Mouse (Mus musculus): ENCODE results near the gene Gbx2. TPM values are rescaled to one million over a fixed set of nuclear protein-coding genes. Genes with fewer than 3 reads are reported as not detected.

The Gbx2 gene
- polyA plus RNA-seq, 1 experiment from 2014 or later = 8.7 TPM

DNA sequence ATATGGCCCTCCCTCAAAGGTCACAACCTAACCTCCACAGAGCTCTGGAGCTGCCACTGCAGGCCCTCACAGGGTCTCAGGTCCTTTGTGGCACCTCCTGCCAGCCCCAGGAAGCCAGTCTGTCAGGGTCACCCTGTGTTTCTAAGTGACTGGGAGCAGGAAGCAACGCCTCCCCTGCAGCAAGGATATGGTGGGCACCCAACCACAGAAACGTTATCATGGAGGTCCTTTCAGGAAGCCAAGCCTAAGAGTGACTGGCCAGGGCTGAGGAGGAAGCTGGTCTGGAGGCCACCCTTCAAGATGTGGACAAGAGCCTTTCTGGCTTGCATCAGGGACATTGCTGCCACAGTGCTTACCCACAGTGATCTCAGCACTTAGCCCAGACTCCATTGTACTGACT lies 31.9 kb downstream of the Gbx2 start:
- H3K9me3 ChIP-seq = no peaks in the 10 kb centered on the region
- 82% methylated on average over 2 of the region's 2 CpGs for WGBS
- no peak for DNase-seq (ENCODE audit: low spot score)
- H3K27me3 ChIP-seq (replicated peaks; ENCODE audit: low read depth, poor library complexity, severe bottlenecking) = no peaks in the 10 kb centered on the region
- H3K4me1 ChIP-seq = no peaks in the 10 kb centered on the region; the same call in 1 of the 2 replicates
- peaks cover 7% of the 10 kb centered on the region for H3K36me3 ChIP-seq (replicated peaks)
- H3K4me3 ChIP-seq = no peak overlapping the region
- H3K27ac ChIP-seq (replicated peaks) = no peak overlapping the region

DNA sequence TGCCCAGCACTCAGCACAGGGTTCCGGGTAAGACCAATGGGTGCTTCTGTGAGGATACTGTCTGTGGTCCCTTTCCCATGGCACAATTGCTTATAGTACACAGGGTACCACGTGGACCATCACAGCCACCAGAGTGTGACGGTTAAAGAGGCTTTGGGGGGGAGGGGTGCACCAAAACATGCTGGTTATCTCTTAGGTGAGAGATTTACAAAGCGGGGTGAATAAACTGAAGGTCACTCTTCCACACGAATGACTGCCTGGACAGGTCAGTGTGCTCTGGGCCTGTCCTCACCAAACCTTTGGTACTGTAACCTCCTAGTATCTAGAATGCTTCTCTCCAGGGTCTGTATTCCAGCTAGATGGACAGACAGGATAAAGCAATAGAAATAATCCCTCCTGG lies 35.2 kb downstream of the Gbx2 start:
- no peak for DNase-seq (ENCODE audit: low spot score)
- H3K27me3 ChIP-seq (replicated peaks; ENCODE audit: low read depth, poor library complexity, severe bottlenecking) = no peaks in the 10 kb centered on the region
- peaks cover 22% of the 10 kb centered on the region for H3K36me3 ChIP-seq (replicated peaks)
- no peak overlapping the region for H3K4me3 ChIP-seq
- WGBS = 87% methylated on average over 5 of the region's 5 CpGs
- no peaks in the 10 kb centered on the region for H3K9me3 ChIP-seq
- no peak overlapping the region for H3K27ac ChIP-seq (replicated peaks)
- H3K4me1 ChIP-seq = peaks cover 19% of the 10 kb centered on the region

DNA sequence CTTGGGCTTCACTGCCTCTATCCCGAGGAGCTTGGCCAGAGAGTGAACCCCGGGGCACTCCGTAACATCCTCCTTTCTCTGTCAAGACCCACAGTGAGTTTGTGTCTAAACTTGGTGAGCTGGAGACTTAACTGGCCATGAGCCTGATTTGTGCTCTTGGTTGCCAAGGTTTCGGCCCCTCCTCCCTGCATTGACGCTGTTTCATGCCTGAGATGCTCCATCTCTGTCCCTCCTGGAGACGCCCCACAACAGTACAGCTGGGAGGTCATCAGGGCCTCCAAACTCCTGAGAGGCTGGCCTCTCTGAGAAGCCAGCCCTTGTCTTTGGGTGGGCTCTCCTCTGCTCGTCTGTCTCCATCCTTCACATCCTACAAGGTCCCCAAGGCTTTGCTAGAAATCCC lies 38.7 kb downstream of the Gbx2 start:
- peaks cover 54% of the 10 kb centered on the region for H3K36me3 ChIP-seq (replicated peaks)
- 59% methylated on average over 7 of the region's 7 CpGs for WGBS
- peaks cover 5% of the 10 kb centered on the region for H3K27me3 ChIP-seq (replicated peaks; ENCODE audit: low read depth, poor library complexity, severe bottlenecking)
- H3K27ac ChIP-seq (replicated peaks) = peak overlapping the region; percentile 6; the same call in 1 of the 2 replicates
- H3K4me3 ChIP-seq = no peak overlapping the region
- H3K4me1 ChIP-seq = peaks cover 19% of the 10 kb centered on the region
- H3K9me3 ChIP-seq = no peaks in the 10 kb centered on the region
- DNase-seq (ENCODE audit: low spot score) = no peak

DNA sequence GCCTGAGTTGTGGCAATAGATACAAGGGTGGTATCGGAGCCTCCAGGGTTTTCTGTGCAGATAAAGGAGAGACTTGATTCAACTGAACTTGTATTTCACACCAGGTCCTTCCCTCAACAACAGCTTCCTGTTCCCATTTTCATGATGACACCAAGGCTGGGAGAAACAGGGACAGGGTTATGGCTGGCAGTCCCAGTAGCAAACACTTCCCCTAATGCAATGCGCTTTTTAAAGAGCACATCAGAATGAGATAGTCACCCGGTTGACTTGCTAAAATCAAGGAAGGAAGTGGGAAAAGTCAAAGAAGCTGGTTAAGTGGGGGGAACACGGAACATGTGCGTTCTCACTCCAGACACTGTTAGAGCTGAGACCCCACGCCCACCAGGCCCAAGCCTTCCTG lies 39.6 kb downstream of the Gbx2 start:
- peaks cover 8% of the 10 kb centered on the region for H3K27me3 ChIP-seq (replicated peaks; ENCODE audit: low read depth, poor library complexity, severe bottlenecking)
- no peak for DNase-seq (ENCODE audit: low spot score)
- no peak overlapping the region for H3K4me3 ChIP-seq
- peaks cover 56% of the 10 kb centered on the region for H3K36me3 ChIP-seq (replicated peaks)
- no peak overlapping the region for H3K27ac ChIP-seq (replicated peaks)
- peaks cover 27% of the 10 kb centered on the region for H3K4me1 ChIP-seq
- H3K9me3 ChIP-seq = no peaks in the 10 kb centered on the region
- WGBS = 91% methylated on average over 6 of the region's 6 CpGs

DNA sequence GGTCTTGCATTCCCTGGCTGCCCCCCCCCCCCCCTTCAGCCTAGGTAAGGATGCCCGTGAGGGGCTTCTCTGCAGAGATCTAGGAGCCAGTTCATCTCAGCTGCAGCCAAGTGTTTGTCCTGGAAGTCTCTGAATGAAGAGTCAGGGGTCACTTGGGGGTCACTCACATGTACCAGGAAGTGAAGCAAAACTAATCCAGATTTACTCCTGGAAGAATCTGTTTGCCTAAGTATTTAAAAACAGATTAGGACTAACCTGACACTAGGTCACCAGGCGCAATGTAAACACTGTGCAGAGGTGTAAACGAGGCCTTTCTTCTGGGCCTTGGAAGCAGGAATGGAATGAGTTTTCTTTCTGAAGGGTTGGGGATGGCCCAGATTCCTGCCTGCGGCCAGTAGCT lies 45.3 kb downstream of the Gbx2 start:
- Histone ChIP-seq H3K36me3 (replicated peaks) (peaks cover 51% of the 10 kb centered on the region), H3K4me1 (peaks cover 39% of the 10 kb centered on the region), H3K4me3 (no peak overlapping the region), H3K27me3 (replicated peaks; ENCODE audit: low read depth, poor library complexity, severe bottlenecking) (peaks cover 22% of the 10 kb centered on the region), H3K27ac (replicated peaks) (no peak overlapping the region), H3K9me3 (no peaks in the 10 kb centered on the region)
- peak; percentile 46 for DNase-seq (ENCODE audit: low spot score)
- WGBS = 17% methylated on average over 4 of the region's 4 CpGs

DNA sequence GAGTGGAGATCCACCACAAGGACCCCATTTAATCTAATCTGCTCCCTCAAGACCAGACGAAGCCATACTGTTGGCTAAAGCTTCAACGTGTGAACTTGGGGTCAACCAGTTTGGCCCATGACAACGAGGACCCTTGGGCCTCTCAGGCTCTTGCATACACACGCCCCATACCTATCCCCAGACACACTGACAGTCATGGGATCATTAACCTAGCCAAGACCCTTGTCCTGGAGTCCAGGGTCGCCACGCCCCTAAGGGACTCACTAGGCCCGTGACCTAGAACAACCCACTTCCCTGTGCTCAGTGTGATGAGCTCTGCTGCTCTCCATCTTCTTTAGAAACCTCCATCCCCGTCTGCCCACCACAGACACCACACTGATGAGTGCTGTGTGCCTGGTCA lies 46.6 kb downstream of the Gbx2 start:
- H3K4me3 ChIP-seq = no peak overlapping the region
- peaks cover 39% of the 10 kb centered on the region for H3K36me3 ChIP-seq (replicated peaks)
- 89% methylated on average over 8 of the region's 8 CpGs for WGBS
- H3K4me1 ChIP-seq = peaks cover 53% of the 10 kb centered on the region
- no peak overlapping the region for H3K27ac ChIP-seq (replicated peaks)
- peaks cover 24% of the 10 kb centered on the region for H3K27me3 ChIP-seq (replicated peaks; ENCODE audit: low read depth, poor library complexity, severe bottlenecking)
- DNase-seq (ENCODE audit: low spot score) = no peak
- H3K9me3 ChIP-seq = no peaks in the 10 kb centered on the region

DNA sequence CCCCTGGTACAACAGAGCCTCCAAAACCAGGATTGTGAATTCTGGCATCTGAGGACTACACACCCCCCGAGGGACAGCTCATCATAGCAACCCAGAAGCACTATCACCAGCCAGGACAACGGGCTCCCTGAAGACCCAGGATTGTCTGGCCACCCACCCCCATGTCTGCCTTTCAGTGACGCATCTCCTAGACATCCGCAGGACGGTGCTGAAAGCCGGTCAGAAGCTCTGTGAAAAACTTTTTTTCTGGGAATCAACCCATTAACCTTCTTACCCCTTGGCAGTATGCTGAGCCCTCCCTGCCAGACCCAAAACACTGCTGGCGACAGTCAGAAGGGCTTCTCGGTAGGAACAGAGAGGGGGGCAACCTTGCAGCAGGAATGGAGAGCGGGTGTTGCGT lies 50.1 kb downstream of the Gbx2 start:
- H3K27me3 ChIP-seq (replicated peaks; ENCODE audit: low read depth, poor library complexity, severe bottlenecking) = peaks cover 38% of the 10 kb centered on the region
- H3K9me3 ChIP-seq = no peaks in the 10 kb centered on the region
- DNase-seq (ENCODE audit: low spot score) = no peak
- H3K27ac ChIP-seq (replicated peaks) = no peak overlapping the region
- peaks cover 68% of the 10 kb centered on the region for H3K4me1 ChIP-seq
- 70% methylated on average over 10 of the region's 10 CpGs for WGBS
- peaks cover 19% of the 10 kb centered on the region for H3K36me3 ChIP-seq (replicated peaks)
- no peak overlapping the region for H3K4me3 ChIP-seq

DNA sequence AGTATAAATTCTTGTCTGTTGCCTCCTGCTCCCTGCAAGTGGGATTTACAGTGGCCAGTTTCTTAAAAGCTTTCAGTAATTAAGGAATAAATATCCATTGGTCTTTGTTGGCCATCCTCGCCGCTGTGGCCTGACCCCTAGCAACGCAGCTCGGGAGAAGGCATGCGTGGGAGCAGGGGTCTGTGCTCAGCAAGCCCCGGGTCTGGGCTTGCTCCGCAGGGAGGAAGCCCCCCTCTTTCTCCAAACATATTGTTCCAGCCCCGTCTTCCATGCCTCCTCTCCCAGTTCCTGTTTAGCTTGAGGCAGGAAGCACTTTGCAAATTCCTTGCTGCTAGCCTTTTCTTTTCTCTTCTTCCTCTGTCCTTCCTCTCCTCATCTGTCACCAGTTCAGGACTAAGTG lies 50.8 kb downstream of the Gbx2 start:
- peaks cover 61% of the 10 kb centered on the region for H3K4me1 ChIP-seq
- no peak overlapping the region for H3K4me3 ChIP-seq
- WGBS = 19% methylated on average over 8 of the region's 8 CpGs
- no peak overlapping the region for H3K27ac ChIP-seq (replicated peaks)
- no peak for DNase-seq (ENCODE audit: low spot score)
- no peaks in the 10 kb centered on the region for H3K9me3 ChIP-seq
- peaks cover 19% of the 10 kb centered on the region for H3K36me3 ChIP-seq (replicated peaks)
- peaks cover 44% of the 10 kb centered on the region for H3K27me3 ChIP-seq (replicated peaks; ENCODE audit: low read depth, poor library complexity, severe bottlenecking)

DNA sequence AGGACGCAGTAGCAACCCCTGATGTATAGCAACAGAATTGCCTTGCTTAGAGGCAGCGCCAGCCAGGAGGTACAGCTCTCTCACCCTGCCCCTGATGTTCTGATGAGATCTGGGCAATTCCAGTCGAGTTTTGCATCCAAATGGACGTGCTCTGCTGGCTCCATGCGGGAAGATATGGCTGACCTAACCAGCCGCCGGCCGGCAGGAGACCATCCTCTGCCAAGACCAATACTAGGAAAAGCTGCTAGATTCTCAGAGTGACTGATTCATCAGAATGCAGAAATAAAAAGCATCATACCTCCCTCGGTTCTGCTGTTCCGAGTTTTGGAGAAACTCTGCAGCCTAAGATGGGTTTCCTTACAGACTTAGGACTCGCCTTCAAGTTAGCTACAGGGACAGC lies 52.5 kb downstream of the Gbx2 start:
- no peak for DNase-seq (ENCODE audit: low spot score)
- H3K27ac ChIP-seq (replicated peaks) = no peak overlapping the region
- peaks cover 19% of the 10 kb centered on the region for H3K36me3 ChIP-seq (replicated peaks)
- no peaks in the 10 kb centered on the region for H3K9me3 ChIP-seq
- no peak overlapping the region for H3K4me3 ChIP-seq
- 85% methylated on average over 11 of the region's 11 CpGs for WGBS
- peaks cover 51% of the 10 kb centered on the region for H3K4me1 ChIP-seq
- peaks cover 41% of the 10 kb centered on the region for H3K27me3 ChIP-seq (replicated peaks; ENCODE audit: low read depth, poor library complexity, severe bottlenecking)

Other genes starting within 250 kb of the Gbx2 start
- 0.05 TPM in 1 of 2 replicates, not detected in the other for gene Asb18, start 83.5 kb upstream of the Gbx2 start, polyA plus RNA-seq (2016; fragmentation: Nextera tagmentation; extraction: Ambion mirVana)
- gene Iqca, start 222.2 kb upstream of the Gbx2 start, polyA plus RNA-seq (2016; fragmentation: Nextera tagmentation; extraction: Ambion mirVana) = 0.20 TPM in 1 of 2 replicates, not detected in the other

Data from embryonic facial prominence, embryonic 10.5 days (tissue).